Mouse (Mus musculus): ENCODE data around the gene Rarb. TPM values are rescaled to one million over a fixed set of nuclear protein-coding genes. Genes with fewer than 3 reads are reported as not detected.

The Rarb gene
- total RNA-seq, 2 experiments from 2014 or later = 6.0 to 6.9 TPM

DNA sequence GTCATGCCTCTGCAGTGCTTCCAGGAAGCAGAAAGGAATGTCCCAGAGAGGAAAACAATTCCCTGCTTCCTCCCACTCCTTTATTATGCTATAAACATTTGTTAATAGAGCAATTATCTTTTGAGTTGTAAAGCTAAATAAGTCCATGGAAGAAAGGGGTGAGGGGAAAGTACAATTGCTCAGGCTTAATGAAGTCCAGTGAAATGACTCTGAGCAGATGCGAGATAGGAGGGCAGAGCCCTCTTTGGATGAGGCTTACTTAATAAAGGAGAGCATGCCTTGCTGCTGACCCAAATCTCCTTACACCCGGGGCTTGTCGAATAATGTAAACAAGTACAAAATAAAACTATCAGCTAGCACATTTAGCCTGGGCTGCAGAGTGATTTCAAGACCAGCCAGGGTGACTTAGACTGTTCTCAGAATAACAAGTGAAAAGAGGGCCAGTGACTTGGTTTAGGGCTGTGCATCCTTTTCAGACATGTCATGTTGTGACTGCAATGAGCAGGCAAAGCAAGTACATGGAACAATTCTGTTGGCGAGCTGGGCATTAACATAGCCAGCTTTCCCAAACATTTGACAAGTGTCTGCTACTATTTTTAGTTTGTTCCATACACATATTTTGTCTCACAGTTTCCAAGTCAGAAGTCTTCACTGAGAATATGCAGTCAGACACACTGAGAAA is 83.5 kb downstream of the Rarb start:
- no peak for DNase-seq (ENCODE audit: low spot score in 2 of 2)

DNA sequence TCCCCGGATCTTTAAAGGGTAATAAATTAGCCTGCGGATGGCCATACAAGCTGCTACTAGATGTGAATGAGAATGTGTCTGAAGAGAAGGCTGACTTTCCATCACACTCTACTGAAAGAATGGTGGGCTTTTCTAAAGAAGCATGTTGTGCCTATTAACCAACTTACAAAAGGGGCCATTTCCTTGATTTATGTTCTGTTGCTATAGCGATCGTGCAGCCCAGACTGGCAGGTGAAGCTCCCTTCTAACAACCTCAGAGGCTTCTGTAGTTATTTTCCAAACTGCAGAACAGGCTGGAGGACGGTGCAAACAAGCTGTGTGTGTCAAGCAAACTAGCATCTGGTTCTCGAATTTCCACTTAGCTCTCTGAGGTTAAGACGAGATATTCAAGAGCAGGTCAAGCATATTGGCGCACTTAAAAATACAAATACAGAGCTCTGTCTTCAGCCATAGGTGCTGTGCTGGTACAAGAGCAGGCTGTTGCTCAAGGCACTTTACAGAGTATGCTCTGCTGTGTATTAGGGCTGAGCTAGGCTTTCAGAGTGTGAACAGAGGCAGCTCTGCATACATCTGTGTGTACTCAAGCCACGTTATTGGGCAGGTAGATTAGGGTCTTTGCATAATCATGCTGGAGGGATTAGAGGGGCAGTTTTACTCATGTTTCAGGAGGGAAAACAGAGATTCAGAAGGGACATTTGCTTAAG is 85.2 kb downstream of the Rarb start:
- DNase-seq (ENCODE audit: low spot score in 2 of 2) = peak in 1 of 2 experiments; percentile 9

- no peak for DNase-seq (ENCODE audit: low spot score in 2 of 2)
Measured at GRCm38 (mm10) chr14:16732054-16732453, 86.9 kb downstream of the Rarb start.

DNA sequence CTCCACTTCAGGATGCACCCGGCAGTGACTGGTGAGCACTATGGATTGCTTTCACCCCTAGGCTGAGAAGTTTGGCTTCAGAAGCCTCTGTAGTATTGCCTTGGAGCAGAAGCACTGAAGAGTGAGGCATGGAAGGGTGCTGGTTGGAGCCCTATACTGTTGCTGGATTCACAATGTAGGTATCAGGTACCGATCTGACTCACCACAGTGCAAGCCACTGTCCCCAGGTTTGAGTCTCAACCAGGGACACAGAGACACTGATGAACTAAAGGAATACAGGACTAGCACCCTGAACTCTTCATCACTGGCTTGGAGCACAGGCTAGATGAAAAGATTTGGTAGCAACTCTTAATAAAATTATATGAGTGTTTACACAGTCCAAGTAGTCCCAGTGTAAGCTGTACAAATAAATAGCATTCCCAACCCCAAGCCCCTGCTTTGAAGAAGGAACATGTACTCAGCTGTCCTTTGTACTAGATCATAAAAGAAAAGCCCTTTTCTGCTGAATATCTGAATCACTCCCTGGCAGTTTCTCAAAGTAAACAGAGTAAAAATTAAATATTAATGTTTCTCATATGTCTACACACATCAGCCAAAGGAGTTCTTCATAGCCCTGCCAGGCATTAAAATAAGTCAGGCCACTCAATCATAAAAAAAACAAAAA is 90.6 kb downstream of the Rarb start:
- no peak for DNase-seq (ENCODE audit: low spot score in 2 of 2)

DNA sequence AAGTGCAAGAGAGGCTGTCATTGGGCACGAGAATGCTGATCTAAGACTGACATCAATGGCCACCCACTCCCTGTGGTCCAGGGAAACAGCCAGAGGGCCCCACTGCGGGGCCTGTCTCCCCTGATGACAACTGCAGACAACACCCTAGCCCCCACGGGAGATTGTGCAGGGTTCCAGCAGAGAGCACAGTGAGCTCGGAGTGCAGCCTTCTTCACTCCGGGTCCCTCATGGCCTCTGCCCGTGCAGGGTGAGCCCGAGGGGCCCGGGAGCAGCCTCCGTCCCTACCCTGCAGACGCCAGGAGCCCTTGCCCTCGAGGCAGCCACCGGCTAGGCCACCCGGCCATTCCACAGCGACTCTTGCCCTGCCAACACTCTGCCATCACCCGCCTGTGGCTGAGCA is 95.0 kb downstream of the Rarb start:
- no peak for DNase-seq (ENCODE audit: low spot score in 2 of 2)

DNA sequence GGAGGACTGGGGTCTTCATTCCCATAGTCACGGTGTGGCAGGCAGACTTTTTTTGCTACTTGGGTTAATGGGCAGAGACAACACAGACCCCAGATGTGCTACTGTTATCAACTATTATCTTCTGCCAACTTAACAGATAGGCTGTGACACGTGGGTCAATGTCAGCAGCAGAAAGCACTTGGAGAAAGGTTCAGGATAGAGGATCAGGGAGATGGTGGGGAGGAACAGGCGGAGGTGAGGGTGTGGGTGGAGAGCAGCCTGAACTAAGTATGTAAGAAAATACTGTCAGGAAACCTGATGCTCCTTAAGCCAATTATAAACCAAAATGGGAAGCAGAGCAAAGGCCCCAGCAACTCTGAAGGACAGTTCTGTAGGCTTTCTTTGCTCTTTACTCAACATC is 101.1 kb downstream of the Rarb start:
- no peak for DNase-seq (ENCODE audit: low spot score in 2 of 2)

GRCm38 (mm10) chr14:16714344-16714955 is 104.5 kb downstream of the Rarb start:
- DNase-seq (ENCODE audit: low spot score in 2 of 2) = no peak

DNA sequence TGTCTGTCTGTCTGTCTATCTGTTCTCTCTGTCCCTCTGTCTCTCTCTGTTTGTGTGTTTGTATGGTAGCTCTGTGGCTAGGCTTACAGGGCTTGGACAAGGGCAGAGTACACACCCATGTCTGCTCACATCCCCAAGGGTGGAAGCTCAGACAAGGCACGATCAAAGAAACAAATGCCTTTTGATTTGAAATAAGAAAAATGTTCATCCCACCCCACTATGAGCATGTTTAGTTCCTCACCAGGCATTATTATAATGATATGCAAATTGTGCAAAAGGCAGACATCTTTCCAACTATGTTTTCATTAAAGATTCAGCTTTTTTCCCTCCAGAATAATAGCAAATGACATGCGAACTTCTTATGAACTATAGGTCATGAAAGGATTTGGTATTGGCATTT is 105.2 kb downstream of the Rarb start:
- DNase-seq (ENCODE audit: low spot score in 2 of 2) = no peak

DNA sequence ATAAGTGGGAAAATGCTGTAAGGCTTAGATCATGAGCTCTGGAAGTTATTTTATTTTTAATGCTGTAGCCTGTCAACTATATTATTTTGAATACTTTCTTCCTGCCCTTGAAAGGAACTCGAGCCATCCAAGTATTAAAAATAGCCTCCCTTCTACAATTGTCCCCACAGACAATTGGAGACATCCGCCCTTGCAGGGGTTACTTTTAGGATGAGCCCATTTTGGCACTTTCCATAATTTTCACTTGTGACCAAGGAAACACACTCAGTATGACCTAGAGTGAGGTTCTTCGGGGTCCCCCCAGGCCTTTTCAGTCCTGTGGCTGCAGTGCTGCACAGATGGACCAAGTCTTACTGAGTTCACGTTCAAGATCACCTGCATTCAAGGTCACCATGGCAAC is 119.7 kb downstream of the Rarb start:
- no peak for DNase-seq (ENCODE audit: low spot score in 2 of 2)

DNA sequence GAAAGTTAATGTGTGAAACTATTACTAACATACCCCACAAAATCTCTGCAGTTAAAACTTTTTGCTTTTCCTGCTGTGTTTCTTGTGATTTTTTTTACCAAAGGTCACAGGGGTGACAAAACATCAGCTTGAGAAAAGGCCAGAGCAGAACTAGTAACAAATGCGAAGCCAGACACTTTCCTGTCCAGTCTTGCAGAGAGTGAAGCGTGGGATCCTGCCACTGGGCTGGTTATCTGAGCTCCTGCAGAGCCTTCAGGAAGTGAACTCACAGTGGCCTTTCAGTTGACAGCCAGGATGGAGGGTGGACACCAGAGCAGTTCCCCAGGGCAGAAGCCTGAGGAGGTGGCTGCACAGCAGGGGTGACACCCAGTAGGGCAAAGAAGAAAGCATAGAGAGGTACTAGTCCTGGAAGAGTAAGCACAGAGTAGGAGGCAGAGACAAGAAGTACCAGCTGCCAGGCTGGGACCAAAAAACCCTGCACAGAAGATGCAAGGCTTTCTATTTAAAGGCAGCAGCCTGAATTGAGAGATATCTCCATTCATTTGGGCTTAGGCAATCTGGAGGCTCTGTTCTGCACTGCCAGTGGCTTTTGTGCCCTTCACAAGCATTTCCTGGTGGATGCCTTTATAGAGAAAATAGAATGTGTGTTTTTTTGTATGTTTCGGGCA is 123.4 kb downstream of the Rarb start:
- peak; percentile 3 to 45 for DNase-seq (ENCODE audit: low spot score in 2 of 2)

GRCm38 (mm10) chr14:16678335-16678734 is 140.6 kb downstream of the Rarb start:
- no peak for DNase-seq (ENCODE audit: low spot score in 2 of 2)

GRCm38 (mm10) chr14:16677081-16677480 is 141.9 kb downstream of the Rarb start:
- no peak for DNase-seq (ENCODE audit: low spot score in 2 of 2)

- peak in 1 of 2 experiments; percentile 7 for DNase-seq (ENCODE audit: low spot score in 2 of 2)
Measured at GRCm38 (mm10) chr14:16670571-16670970, 148.4 kb downstream of the Rarb start.

- peak in 1 of 2 experiments; percentile 7 for DNase-seq (ENCODE audit: low spot score in 2 of 2)
Measured at GRCm38 (mm10) chr14:16639153-16639943, 179.6 kb downstream of the Rarb start.

DNA sequence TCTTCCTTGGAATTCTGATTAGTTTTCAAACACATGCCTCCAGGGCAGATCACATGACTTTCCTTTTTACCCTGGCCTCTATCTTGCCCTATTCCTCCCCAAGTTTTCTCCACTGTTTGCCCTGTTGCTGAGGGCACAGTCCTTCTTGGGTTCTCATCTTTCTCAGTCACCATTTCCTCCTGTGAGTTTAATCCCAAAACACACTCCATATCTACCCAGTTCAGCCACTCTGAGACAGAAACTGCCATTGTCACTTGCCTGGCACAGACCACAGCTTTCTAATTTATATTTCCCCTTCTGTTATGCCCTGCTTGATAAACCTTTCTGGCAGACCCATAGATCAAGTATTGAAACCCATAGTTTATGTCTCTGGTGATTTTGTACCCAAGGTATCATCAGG is 205.0 kb downstream of the Rarb start:
- DNase-seq (ENCODE audit: low spot score in 2 of 2) = no peak

DNA sequence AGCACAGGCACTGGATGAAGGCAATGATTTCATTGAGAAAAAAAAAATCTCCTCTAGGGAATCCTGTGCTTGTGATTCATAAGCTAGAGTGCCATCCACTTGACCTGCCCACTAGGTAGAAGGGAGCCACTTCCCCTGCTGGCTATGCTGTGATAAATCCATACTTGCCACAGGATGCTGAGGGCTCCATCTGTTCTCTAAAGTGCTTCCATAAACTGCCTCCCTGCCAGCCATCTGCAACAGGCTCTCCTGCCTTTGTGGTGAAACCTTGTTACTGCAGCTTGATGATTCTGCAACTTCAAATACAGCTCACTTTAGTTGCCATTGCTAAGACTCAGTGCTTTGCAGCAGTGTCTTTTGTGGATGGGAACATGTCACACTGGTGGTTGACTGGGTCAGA is 213.5 kb downstream of the Rarb start:
- peak in 1 of 2 experiments; percentile 21 for DNase-seq (ENCODE audit: low spot score in 2 of 2)

DNA sequence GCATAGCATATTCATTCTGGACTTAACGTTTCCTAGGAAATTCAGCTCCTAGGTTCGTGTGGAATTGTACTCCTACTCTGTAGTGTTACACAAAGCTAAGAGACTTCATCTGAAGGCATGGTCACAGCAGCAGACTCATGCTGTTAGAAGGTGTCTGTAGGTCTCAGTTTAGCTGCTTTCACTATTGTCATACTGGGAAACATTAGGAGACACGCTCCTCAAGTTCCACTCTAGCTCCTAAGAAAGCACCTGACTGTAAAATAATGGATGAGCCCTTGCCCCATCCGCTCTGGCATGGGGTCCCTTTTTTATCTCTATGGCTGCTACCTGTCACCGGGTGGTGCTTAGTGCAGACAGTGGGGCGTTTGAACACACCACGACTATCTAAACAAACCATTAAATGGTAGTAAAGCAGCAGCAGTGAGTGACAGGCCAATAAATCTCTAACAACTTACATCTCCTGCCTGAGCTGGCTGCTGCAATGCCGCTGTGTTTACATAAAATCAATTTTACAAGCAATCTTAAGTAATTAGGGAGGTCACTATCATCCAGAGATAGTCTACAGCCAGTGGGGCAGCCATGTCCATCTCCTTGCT is 214.4 kb downstream of the Rarb start:
- DNase-seq (ENCODE audit: low spot score in 2 of 2) = no peak

- DNase-seq (ENCODE audit: low spot score in 2 of 2) = no peak
Measured at GRCm38 (mm10) chr14:16603040-16603590, 215.8 kb downstream of the Rarb start.

DNA sequence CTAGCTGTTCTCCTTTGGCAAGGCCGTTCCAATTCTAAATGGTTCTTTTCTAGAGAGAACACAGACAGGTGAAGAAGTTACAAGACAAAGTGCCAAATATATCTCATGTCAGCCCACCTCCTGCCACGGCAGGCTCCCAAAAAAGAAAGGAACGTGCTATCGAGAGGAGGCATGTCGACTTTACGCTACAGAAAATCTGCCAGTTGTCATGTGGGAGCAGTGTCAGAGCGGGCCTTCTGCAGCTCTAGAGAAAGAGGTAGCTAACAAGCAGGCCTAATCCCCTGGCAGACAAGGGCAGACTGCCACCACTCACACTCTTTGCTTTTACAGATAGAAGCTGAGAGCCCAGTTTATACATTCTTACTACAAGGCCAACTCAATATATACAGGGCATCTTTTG is 219.7 kb downstream of the Rarb start:
- DNase-seq (ENCODE audit: low spot score in 2 of 2) = peak; percentile 19 to 67

DNA sequence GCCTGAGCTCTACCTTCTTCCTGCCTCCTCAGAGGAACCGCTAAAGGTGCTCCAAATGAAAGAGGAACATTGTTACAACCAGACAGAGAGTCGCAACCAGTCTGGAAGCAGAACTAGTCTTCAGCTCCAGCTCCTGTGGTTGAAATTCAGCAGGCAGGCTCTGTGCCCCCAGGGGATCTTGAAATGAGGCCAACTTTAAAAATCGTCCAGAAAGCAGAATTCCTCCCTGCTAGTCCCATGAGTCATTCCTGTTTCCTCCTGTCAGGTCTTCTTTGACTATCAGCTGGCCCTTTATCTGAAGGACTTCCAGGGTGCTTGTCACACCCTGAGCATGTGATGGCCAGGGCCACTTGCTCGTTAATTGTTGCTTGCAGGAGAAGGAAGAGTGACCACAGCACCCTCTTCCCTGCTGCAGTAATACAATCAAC is 220.9 kb downstream of the Rarb start:
- peak in 1 of 2 experiments; percentile 27 for DNase-seq (ENCODE audit: low spot score in 2 of 2)
